ENCODE assay signal across 8 mouse cellular contexts in the genomic region with DNA sequence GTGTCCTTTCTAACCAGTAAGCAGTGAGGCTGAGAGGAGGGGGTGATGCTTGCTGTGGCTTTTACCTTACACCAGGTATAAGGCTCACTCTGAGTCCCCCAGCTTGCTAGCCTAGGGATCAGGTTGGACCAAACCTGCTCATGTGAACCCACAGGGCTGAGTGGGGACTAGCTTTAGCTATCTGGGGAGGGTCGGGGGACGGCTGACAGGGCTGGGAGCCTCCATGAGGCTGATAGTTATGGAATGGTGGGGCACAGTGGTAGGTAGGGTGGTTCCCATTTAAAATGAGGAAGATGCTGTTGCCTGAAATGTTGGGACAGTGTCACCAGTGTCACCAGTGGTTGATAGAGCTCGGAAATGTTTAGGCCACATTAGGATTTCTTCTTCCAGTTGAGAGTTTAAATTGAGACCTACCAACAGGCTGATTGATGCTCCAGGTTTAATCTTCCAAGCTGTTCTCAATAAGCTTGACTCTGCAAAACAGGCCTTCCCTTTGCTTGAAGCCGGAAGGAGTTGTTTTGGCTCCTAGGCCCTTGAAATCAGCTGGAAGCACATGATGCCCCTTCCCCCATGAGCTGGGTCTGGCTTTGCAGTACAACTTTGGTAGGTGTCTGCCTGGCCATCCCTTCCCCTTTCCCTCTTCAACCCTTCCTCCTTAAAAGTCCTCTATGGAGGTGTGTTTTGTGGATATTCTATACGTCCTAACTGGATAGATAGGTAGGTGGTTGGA. TPM values are rescaled to one million over a fixed set of nuclear protein-coding genes. Genes with fewer than 3 reads are reported as not detected.
A peak's percentile ranks its signal among the peaks of the same experiment; 100 is the strongest.
DNase-seq lines count a peak whose midpoint lies in the region; ATAC-seq and TF ChIP-seq lines count a peak whose summit lies in the region.

No protein-coding gene starts in this region.

- 28% methylated on average over 5 of the region's 5 CpGs for WGBS in lung, embryonic 14.5 days
- WGBS in forebrain, embryonic 15.5 days, result 39% methylated on average over 5 of the region's 5 CpGs
- 46% methylated on average over 5 of the region's 5 CpGs for WGBS in midbrain, embryonic 16.5 days

- peaks cover 10% of the 10 kb centered on the region for H3K4me1 ChIP-seq in lung, embryonic 14.5 days (ENCODE audit: insufficient read depth)
- peaks cover 49% of the 10 kb centered on the region for H3K4me1 ChIP-seq in forebrain, embryonic 15.5 days
- peaks cover 36% of the 10 kb centered on the region for H3K4me1 ChIP-seq in midbrain, embryonic 16.5 days (ENCODE audit: control insufficient read depth, insufficient read depth, low read length)

- H3K9ac ChIP-seq in lung, embryonic 14.5 days, result peak overlapping the region; percentile 88
- H3K9ac ChIP-seq in forebrain, embryonic 15.5 days (replicated peaks), result peak overlapping the region; percentile 94
- peak overlapping the region; percentile 93 for H3K9ac ChIP-seq in midbrain, embryonic 16.5 days (ENCODE audit: low read depth, low read length)

- no peak for TF ChIP-seq CTCF in lung, embryonic 14.5 days (IDR thresholded peaks at IDR 0.05; ENCODE audit: low read depth)

- DNase-seq in lung, embryonic 14.5 days, result peak; percentile 26
- no peak for DNase-seq in lung, postnatal 14 days
- peak; percentile 15 to 44 for DNase-seq in kidney, postnatal 25 days
- DNase-seq in frontal cortex, postnatal 14 days (ENCODE audit: low spot score in 2 of 2), result no peak
- no peak for DNase-seq in ovary, adult 18-20 months (ENCODE audit: low spot score)
- no peak for DNase-seq in spleen, postnatal 10 days (ENCODE audit: low spot score in 2 of 2)

- no peaks in the 10 kb centered on the region for H3K36me3 ChIP-seq in lung, embryonic 14.5 days (ENCODE audit: insufficient read depth)
- H3K36me3 ChIP-seq in forebrain, embryonic 15.5 days, result no peaks in the 10 kb centered on the region
- no peaks in the 10 kb centered on the region for H3K36me3 ChIP-seq in midbrain, embryonic 16.5 days (ENCODE audit: control insufficient read depth, insufficient read depth, low read length)

- no peak for ATAC-seq in lung, embryonic 14.5 days (ENCODE audit: insufficient read depth)
- no peak for ATAC-seq in forebrain, embryonic 15.5 days (replicated peaks)
- ATAC-seq in midbrain, embryonic 16.5 days, result no peak

- no peaks in the 10 kb centered on the region for H3K9me3 ChIP-seq in lung, embryonic 14.5 days (ENCODE audit: low read depth, low read length)
- H3K9me3 ChIP-seq in forebrain, embryonic 15.5 days, result no peaks in the 10 kb centered on the region
- H3K9me3 ChIP-seq in midbrain, embryonic 16.5 days (replicated peaks; ENCODE audit: control insufficient read depth, low read length, poor library complexity, severe bottlenecking), result no peaks in the 10 kb centered on the region

- no peaks in the 10 kb centered on the region for H3K27me3 ChIP-seq in lung, embryonic 14.5 days (ENCODE audit: insufficient read depth, low read length)
- no peaks in the 10 kb centered on the region for H3K27me3 ChIP-seq in forebrain, embryonic 15.5 days
- no peaks in the 10 kb centered on the region for H3K27me3 ChIP-seq in midbrain, embryonic 16.5 days (ENCODE audit: control insufficient read depth, insufficient read depth, low read depth, low read length)

- H3K4me2 ChIP-seq in lung, embryonic 14.5 days, result peak overlapping the region; percentile 90
- peak overlapping the region; percentile 94 for H3K4me2 ChIP-seq in forebrain, embryonic 15.5 days (replicated peaks)
- peak overlapping the region; percentile 91 for H3K4me2 ChIP-seq in midbrain, embryonic 16.5 days (ENCODE audit: low read length)

- no peak overlapping the region for H3K27ac ChIP-seq in lung, embryonic 14.5 days (ENCODE audit: low read depth)
- H3K27ac ChIP-seq in forebrain, embryonic 15.5 days (replicated peaks), result no peak overlapping the region
- no peak overlapping the region for H3K27ac ChIP-seq in midbrain, embryonic 16.5 days (ENCODE audit: low read length)

- H3K4me3 ChIP-seq in lung, embryonic 14.5 days (ENCODE audit: low read depth, low read length), result peak overlapping the region; percentile 78
- H3K4me3 ChIP-seq in forebrain, embryonic 15.5 days, result peak overlapping the region; percentile 81
- peak overlapping the region; percentile 88 for H3K4me3 ChIP-seq in midbrain, embryonic 16.5 days (ENCODE audit: low read depth, low read length)

RNA-seq across cellular contexts. Expression of gene Arhgef11, which starts 1.8 kb away (rescaled TPM):
- polyA plus RNA-seq in lung, embryonic 14.5 days (2014; fragmentation: Nextera tagmentation; extraction: Ambion mirVana), result 17.1 and 18.8 TPM in 2 replicates
- 22.7 and 23.6 TPM in 2 replicates for polyA plus RNA-seq in forebrain, embryonic 15.5 days (2015; fragmentation: Nextera tagmentation; extraction: Ambion mirVana)
- polyA plus RNA-seq in midbrain, embryonic 16.5 days (2015; fragmentation: Nextera tagmentation; extraction: Ambion mirVana), result 26.2 and 26.5 TPM in 2 replicates

Comparison
In these comparisons a context has a peak if more than half of its experiments do, and no peak if none do; other contexts are left out.
1. DNase-seq: peak in lung, embryonic 14.5 days (single experiment) and kidney, postnatal 25 days (2 of 2); none in lung, postnatal 14 days (single experiment), frontal cortex, postnatal 14 days (0 of 2), ovary, adult 18-20 months (single experiment) and spleen, postnatal 10 days (0 of 2).
2. Peak in every context shown above with its lines, with median percentiles within 50 percentile points of each other: H3K4me2 ChIP-seq, H3K4me3 ChIP-seq and H3K9ac ChIP-seq.